Mouse (Mus musculus) neural tube, embryonic 15.5 days (tissue): Measurements from ENCODE around the gene Rpl10a. TPM values are rescaled to one million over a fixed set of nuclear protein-coding genes. Genes with fewer than 3 reads are reported as not detected.

Experiments
- ATAC-seq: fragments of 200-750 bp; cut with Nextera tagmentation; 2 replicates; pipeline ENCODE4 v1.8.0; 2017; ENCODE audit warnings: mild to moderate bottlenecking, moderate TSS enrichment, moderate library complexity; ENCODE audit not compliant: low FRiP score
- H3K27ac ChIP-seq: fragments of 300-500 bp; sonication (generic); replicated peaks from 2 replicates; pipeline ENCODE4 v1.5.1; 2015; ENCODE audit warnings: mild to moderate bottlenecking, inconsistent platforms
- H3K27me3 ChIP-seq: fragments of 300-500 bp; sonication (generic); replicated peaks from 2 replicates; pipeline ENCODE4 v1.6.1; 2015; ENCODE audit warnings: inconsistent platforms
- H3K36me3 ChIP-seq: fragments of 300-500 bp; sonication (generic); 2 replicates; pipeline ENCODE4 v1.6.1; 2015; ENCODE audit warnings: inconsistent platforms
- H3K4me1 ChIP-seq: fragments of 300-500 bp; sonication (generic); 2 replicates; pipeline ENCODE4 v1.6.1; 2015; ENCODE audit warnings: inconsistent platforms
- H3K4me2 ChIP-seq: fragments of 300-500 bp; sonication (generic); 2 replicates; pipeline ENCODE4 v1.6.1; 2015; ENCODE audit warnings: inconsistent platforms, mild to moderate bottlenecking, moderate library complexity
- H3K4me3 ChIP-seq: fragments of 300-500 bp; sonication (generic); replicated peaks from 2 replicates; pipeline ENCODE4 v1.5.1; 2015; ENCODE audit warnings: mild to moderate bottlenecking, inconsistent platforms
- H3K9ac ChIP-seq: fragments of 300-500 bp; sonication (generic); replicated peaks from 2 replicates; pipeline ENCODE4 v1.6.1; 2015; ENCODE audit warnings: mild to moderate bottlenecking, inconsistent platforms
- H3K9me3 ChIP-seq: fragments of 300-500 bp; sonication (generic); replicated peaks from 2 replicates; pipeline ENCODE4 v1.6.1; 2016; ENCODE audit warnings: inconsistent platforms
- WGBS: fragments of 180-500 bp; shearing (Covaris S2); methylation state at CpG from one replicate; pipeline ENCODE4 v1.1.7; 2015; ENCODE audit warnings: mixed read lengths; 5-methylcytosine and 5-hydroxymethylcytosine counted together
- polyA plus RNA-seq: library from polyadenylated mRNA; unstranded; fragments of >200 nt; fragmentation: Nextera tagmentation; extraction: Ambion mirVana; gene quantifications from 2 replicates; pipeline ENCODE4 v1.2.1, GENCODE M21; 2015

Gene Rpl10a
- polyA plus RNA-seq, 1 experiment from 2014 or later: 329 TPM

DNA sequence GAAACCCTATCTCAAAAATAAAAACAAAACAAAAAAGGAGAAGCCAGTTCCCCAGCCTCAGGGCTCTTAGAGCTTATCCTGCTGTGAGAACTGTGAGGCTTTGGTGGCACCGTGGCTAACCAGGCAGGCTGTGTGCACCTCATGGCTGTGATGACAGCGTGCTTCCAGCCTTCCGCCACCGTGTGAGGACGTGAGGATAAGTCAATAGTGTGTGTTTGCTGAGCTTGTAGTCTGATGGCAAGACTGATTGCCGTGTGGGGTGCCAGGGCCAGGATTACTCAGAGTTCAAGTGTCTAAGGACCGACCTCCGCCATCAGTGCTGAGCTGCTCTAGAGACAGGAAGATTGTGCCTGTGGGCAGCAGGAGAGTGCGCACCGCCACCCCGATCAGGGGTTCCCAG, 37.6 kb upstream of the Rpl10a start:
- no peak overlapping the region for H3K27ac ChIP-seq
- no peaks in the 10 kb centered on the region for H3K36me3 ChIP-seq
- no peak overlapping the region for H3K9ac ChIP-seq
- no peak overlapping the region for H3K4me2 ChIP-seq
- H3K9me3 ChIP-seq: no peaks in the 10 kb centered on the region
- H3K4me1 ChIP-seq: peaks cover 31% of the 10 kb centered on the region
- WGBS: 83% methylated on average over 11 of the region's 11 CpGs
- ATAC-seq: no peak
- H3K4me3 ChIP-seq: no peak overlapping the region
- no peaks in the 10 kb centered on the region for H3K27me3 ChIP-seq

DNA sequence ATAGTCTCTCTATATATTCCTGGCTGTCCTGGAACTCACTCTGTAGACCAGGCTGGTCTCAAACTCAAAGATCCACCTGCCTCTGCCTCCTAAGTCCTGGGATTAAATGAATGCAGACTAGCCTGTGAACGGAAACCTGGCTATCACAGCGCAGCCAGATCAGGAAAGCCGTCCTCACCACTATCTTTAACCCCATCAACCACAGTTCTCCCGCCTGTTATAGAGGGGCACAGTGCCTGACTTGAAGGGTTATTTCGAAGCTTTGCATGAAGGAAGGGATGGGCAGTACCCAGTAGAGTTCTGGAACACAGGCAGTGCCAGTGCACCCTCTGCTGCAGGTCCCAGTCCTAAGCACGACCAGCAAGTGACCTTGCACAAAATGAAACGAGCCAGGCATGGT, 36.9 kb upstream of the Rpl10a start:
- no peak overlapping the region for H3K9ac ChIP-seq
- H3K4me1 ChIP-seq: peaks cover 24% of the 10 kb centered on the region
- H3K36me3 ChIP-seq: no peaks in the 10 kb centered on the region
- no peak overlapping the region for H3K4me2 ChIP-seq
- H3K27ac ChIP-seq: no peak overlapping the region
- no peaks in the 10 kb centered on the region for H3K9me3 ChIP-seq
- no peak overlapping the region for H3K4me3 ChIP-seq
- ATAC-seq: no peak
- no peaks in the 10 kb centered on the region for H3K27me3 ChIP-seq
- 93% methylated on average over 7 of the region's 7 CpGs for WGBS

DNA sequence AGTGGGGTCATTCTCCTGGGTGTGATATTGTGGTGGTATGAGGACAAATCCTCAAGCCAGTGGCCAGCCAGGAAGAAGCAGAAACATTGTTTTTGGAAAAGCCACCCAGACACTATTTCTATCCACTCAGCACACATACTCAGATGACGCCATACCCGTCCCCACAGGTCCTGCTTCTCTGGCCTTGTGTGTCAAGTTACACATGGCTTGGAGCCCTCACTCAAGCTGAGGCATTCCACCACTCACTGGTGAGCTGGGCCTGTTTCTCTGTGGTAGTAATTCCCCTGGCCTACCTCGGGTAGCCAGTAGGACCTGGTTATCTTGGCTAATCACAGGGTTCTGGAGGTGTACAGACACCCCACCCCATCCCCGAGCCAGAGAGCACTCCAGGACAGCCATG, 34.6 kb upstream of the Rpl10a start:
- H3K27ac ChIP-seq: no peak overlapping the region
- WGBS: 77% methylated on average over 4 of the region's 4 CpGs
- no peak for ATAC-seq
- no peak overlapping the region for H3K4me2 ChIP-seq
- peaks cover 3% of the 10 kb centered on the region; the same call in 1 of the 2 replicates for H3K36me3 ChIP-seq
- H3K9me3 ChIP-seq: no peaks in the 10 kb centered on the region
- no peak overlapping the region for H3K9ac ChIP-seq
- no peak overlapping the region for H3K4me3 ChIP-seq
- peaks cover 19% of the 10 kb centered on the region for H3K4me1 ChIP-seq
- no peaks in the 10 kb centered on the region for H3K27me3 ChIP-seq

DNA sequence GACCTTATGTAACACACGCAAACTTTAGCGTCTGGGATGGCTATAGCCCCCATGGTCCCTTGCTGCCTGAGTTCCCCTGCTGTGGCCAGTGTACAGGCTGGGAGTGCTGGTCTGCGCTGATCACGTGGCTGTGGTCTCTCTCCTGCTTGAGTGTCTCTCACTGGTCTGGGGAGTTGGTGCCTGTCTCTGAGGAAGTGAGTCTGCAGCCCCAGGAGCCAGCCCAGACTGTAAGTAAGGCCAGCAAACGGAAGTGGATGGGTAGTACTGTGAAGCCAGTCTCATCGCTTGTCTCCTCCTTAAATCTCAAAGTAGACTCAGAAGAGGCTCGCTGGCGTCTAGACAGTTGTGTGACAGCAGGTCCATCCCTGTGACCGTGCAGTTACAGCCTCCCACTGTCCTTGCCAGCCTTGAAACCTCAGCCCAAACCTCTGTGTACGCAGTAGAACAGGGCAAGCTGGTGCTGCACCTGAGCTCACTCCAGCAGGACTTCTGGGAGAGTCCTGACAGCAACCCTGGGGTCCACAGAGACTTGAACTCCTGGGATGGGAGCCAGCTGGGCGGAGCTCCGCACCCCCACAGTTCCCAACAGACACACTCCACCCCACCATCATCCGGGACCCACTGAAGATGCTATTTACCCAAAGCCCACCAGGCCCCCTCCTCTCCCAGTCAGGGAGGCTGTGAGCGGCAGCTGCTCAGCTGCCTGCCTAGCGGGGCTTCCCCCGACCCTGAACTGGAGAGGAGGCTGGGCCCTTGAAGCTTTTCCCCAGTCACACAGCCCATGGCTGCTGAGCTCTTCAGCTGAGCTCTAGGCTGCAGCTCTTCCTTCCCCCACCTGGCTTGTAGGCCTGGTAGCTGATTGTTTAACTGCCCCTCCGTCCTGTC, 33.6 kb upstream of the Rpl10a start:
- peaks cover 24% of the 10 kb centered on the region for H3K4me1 ChIP-seq
- no peak overlapping the region for H3K4me3 ChIP-seq
- ATAC-seq: no peak
- H3K9ac ChIP-seq: peak overlapping the region; percentile 11; the same call in 1 of the 2 replicates
- H3K4me2 ChIP-seq: no peak overlapping the region
- H3K27me3 ChIP-seq: no peaks in the 10 kb centered on the region
- WGBS: 57% methylated on average over 17 of the region's 17 CpGs
- H3K27ac ChIP-seq: peak overlapping the region; percentile 52
- peaks cover 3% of the 10 kb centered on the region; the same call in 1 of the 2 replicates for H3K36me3 ChIP-seq
- no peaks in the 10 kb centered on the region for H3K9me3 ChIP-seq

DNA sequence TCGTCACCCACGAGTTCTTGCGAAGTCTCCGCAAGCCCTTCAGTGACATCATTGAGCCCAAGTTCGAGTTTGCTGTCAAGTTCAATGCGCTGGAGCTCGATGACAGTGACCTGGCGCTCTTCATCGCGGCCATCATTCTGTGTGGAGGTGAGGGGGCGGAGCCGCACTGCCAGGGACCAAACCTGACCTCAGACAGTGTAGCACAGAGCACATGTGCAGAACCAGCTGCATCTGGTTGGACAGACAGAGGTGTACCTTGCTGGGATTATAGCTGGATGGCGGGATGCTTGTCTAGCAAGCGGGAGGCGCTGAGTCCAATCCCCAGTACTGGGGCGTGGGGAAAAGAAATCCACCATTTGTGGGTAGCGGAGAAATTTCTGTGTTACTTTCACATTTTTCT, 29.4 kb upstream of the Rpl10a start:
- no peak for ATAC-seq
- H3K4me3 ChIP-seq: no peak overlapping the region
- 95% methylated on average over 17 of the region's 17 CpGs for WGBS
- H3K4me1 ChIP-seq: peaks cover 15% of the 10 kb centered on the region
- no peaks in the 10 kb centered on the region for H3K9me3 ChIP-seq
- H3K27me3 ChIP-seq: no peaks in the 10 kb centered on the region
- no peak overlapping the region for H3K27ac ChIP-seq
- H3K36me3 ChIP-seq: peaks cover 3% of the 10 kb centered on the region; the same call in 1 of the 2 replicates
- no peak overlapping the region for H3K9ac ChIP-seq
- no peak overlapping the region for H3K4me2 ChIP-seq

DNA sequence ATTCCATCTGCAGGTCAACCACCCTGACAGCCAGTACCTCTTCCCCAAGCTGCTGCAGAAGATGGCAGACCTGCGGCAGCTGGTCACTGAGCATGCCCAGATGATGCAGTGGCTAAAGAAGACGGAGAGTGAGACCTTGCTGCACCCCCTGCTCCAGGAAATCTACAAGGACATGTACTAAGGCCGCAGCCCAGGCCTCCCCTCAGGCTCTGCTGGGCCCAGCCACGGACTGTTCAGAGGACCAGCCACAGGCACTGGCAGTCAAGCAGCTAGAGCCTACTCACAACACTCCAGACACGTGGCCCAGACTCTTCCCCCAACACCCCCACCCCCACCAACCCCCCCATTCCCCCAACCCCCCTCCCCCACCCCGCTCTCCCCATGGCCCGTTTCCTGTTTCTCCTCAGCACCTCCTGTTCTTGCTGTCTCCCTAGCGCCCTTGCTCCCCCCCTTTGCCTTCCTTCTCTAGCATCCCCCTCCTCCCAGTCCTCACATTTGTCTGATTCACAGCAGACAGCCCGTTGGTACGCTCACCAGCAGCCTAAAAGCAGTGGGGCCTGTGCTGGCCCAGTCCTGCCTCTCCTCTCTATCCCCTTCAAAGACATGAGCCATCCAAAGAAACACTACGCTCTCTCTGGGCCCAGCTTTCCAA, 28.5 kb upstream of the Rpl10a start:
- no peak for ATAC-seq
- Histone ChIP-seq H3K36me3 (peaks cover 3% of the 10 kb centered on the region; the same call in 1 of the 2 replicates), H3K4me2 (no peak overlapping the region), H3K9me3 (no peaks in the 10 kb centered on the region), H3K4me3 (no peak overlapping the region), H3K27me3 (no peaks in the 10 kb centered on the region), H3K27ac (no peak overlapping the region), H3K4me1 (peaks cover 11% of the 10 kb centered on the region), H3K9ac (no peak overlapping the region)
- WGBS: 57% methylated on average over 10 of the region's 11 CpGs

DNA sequence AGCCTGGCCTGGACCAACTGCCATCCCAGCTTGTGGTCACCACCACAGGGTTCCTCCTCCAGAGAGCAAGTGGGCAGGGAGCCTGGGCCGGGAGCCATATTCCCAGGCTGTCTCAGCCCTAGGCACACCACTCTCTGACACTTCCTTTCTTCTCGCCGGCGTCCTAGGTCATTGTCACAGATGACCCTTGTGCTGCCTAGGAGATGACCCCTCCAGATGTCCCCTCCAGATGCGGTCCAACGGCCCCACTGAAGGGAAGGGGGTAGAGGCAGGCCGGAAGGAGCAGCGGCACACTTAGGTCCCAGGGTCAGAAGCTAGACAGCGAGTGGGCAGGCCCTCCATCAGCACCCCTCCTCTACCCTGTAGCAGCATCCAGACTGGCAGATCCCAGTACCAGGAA, 27.9 kb upstream of the Rpl10a start:
- Histone ChIP-seq H3K4me3 (no peak overlapping the region), H3K27ac (no peak overlapping the region), H3K36me3 (peaks cover 3% of the 10 kb centered on the region; the same call in 1 of the 2 replicates), H3K4me2 (no peak overlapping the region), H3K9me3 (no peaks in the 10 kb centered on the region), H3K27me3 (no peaks in the 10 kb centered on the region), H3K4me1 (peaks cover 5% of the 10 kb centered on the region), H3K9ac (no peak overlapping the region)
- ATAC-seq: no peak
- WGBS: 39% methylated on average over 9 of the region's 9 CpGs

DNA sequence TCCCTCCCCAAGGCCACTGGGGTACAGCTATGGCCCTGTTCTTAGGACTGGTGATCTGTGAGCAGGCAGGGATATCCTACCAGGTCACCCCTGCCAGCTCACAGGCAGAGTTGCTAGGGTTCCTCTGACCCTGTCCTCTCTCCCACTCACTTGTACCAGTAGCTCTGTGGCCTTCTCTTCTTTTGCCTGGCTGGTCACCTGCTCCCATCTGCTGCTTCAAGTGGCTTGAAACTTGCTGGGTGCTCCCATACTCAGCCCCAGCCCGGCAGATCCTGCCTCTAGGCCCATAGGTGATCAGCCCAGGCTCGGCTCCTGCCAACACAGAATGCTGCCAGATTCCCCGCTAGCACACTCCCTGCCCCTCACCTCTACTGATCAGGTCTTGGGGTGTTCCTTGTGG, 27.4 kb upstream of the Rpl10a start:
- H3K36me3 ChIP-seq: peaks cover 3% of the 10 kb centered on the region; the same call in 1 of the 2 replicates
- H3K4me2 ChIP-seq: no peak overlapping the region
- H3K9me3 ChIP-seq: no peaks in the 10 kb centered on the region
- whole genome bisulfite sequencing: 54% methylated on average over 3 of the region's 3 CpGs
- no peak overlapping the region for H3K4me3 ChIP-seq
- ATAC-seq: no peak
- no peak overlapping the region for H3K9ac ChIP-seq
- no peak overlapping the region for H3K27ac ChIP-seq
- 0 out of 2 replicates have a peak, but pooled peaks cover 5% of the 10 kb centered on the region for H3K4me1 ChIP-seq
- H3K27me3 ChIP-seq: no peaks in the 10 kb centered on the region

DNA sequence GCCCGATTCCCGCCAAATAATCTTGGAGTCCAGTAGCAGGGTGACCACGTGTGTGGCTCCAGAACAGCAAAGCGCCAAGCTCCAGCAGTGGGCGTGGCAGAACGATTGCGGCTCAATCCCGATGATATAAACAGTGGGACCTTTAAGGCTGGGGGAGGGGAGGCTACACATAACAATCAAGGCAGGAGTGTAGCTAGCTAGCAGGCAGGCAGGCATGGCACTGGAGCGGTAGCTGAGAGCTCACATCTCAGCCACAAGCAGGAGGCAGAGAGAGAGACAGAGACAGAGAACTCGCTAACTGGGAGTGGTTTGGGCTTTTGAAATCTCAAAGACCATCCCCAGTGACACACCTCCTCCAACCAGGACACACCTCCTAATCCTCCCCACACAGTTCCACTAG, 23.1 kb upstream of the Rpl10a start:
- no peak overlapping the region for H3K4me3 ChIP-seq
- H3K9me3 ChIP-seq: no peaks in the 10 kb centered on the region
- no peaks in the 10 kb centered on the region for H3K36me3 ChIP-seq
- no peak overlapping the region for H3K27ac ChIP-seq
- H3K9ac ChIP-seq: no peak overlapping the region
- WGBS: 64% methylated on average over 10 of the region's 10 CpGs
- ATAC-seq: no peak
- H3K27me3 ChIP-seq: no peaks in the 10 kb centered on the region
- no peak overlapping the region for H3K4me2 ChIP-seq
- peaks cover 3% of the 10 kb centered on the region; the same call in 1 of the 2 replicates for H3K4me1 ChIP-seq

DNA sequence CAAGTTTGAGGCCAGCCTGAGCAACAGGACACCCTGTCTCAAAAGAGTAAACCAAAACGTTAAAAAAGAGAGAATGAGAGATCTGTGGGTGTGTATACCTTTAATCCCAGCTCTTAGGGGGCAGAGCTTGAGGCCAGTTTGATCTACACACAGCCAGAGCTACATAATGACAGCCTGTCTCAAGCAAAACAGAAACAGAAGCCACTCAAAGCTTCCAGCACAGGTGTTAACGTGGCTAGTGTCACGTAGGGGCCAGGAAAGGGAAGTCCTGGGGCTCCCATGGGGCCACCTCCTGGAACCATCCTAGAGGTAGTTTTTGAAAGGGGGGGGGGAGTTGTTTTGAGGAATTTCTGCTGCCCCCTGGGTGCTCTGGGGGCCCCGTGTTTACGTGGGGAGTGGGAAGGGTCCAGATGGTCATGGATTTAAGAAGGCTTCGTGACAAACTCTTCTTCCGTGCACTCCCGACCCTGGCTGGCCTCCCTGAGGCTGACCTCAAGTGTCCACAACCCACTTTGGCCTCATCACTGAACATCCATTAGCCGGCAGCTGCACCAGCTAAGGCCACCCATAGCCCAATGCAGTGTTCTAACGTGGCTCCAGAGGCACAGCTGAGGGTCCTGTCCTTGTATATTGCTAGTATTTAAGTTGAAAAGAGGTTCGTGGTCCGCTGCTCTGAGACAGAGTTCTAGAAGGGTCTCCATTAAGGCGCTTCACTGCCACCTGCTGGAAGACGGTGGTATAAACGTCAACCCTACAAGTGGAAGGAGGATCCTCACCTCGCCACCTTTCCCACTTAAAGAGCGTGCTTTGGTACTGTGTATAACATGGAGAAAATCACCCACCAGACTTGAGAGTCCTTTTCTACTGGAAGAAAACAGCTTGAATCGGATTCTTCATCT, 19.7 kb upstream of the Rpl10a start:
- H3K4me2 ChIP-seq: peak overlapping the region; percentile 32; the same call in 1 of the 2 replicates
- 0 out of 2 replicates have a peak overlapping the region, but pooled peaks have one; percentile 17 for H3K9ac ChIP-seq

DNA sequence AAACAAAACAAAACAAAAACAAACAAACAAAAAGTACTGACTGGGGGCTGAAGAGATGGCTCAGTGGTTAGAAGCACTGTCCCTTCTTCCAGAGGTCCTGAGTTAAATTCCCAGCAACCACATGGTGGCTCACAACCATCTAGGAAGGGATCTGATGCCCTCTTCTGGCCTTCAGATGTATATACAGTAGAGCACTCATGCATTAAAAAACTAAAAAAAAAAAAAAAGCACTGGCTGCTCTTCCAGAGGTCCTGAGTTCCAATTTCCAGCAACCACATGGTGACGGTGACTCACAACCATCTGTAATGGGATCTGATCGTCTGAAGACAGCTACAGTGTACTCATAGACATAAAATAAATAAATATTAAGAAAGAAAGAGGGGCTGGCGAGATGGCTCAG, 17.4 kb upstream of the Rpl10a start:
- Histone ChIP-seq H3K4me3 (no peak overlapping the region), H3K36me3 (no peaks in the 10 kb centered on the region), H3K27ac (no peak overlapping the region), H3K4me2 (no peak overlapping the region), H3K9me3 (no peaks in the 10 kb centered on the region), H3K27me3 (no peaks in the 10 kb centered on the region), H3K9ac (no peak overlapping the region), H3K4me1 (peaks cover 29% of the 10 kb centered on the region)
- ATAC-seq: no peak
- WGBS: 87% methylated on average over 3 of the region's 3 CpGs

More for the DNA sequence above, 19.7 kb upstream of the Rpl10a start:
- no peak overlapping the region for H3K4me3 ChIP-seq
- H3K27ac ChIP-seq: no peak overlapping the region
- no peak for ATAC-seq
- H3K27me3 ChIP-seq: no peaks in the 10 kb centered on the region
- H3K4me1 ChIP-seq: peaks cover 8% of the 10 kb centered on the region; the same call in 1 of the 2 replicates
- WGBS: 21% methylated on average over 18 of the region's 18 CpGs
- no peaks in the 10 kb centered on the region for H3K9me3 ChIP-seq
- H3K36me3 ChIP-seq: no peaks in the 10 kb centered on the region
